Mouse (Mus musculus) heart, postnatal 14 days (tissue): Measurements from ENCODE around the gene Ppip5k1. TPM values are rescaled to one million over a fixed set of nuclear protein-coding genes. Genes with fewer than 3 reads are reported as not detected.

Source experiments
- DNase-seq, 2 experiments: peaks; one replicate each; pipeline ENCODE4 v3.0.0; 2021 to 2022
- intact Hi-C: fragments of 180-260 bp; cut with DNase I; formaldehyde crosslinking; loops from one replicate; pipeline ENCODE4 v1.15.1; 2025
- total RNA-seq, 2 experiments: library from RNA; stranded (reverse); gene quantifications; 2 replicates each; pipeline ENCODE4 v1.2.3; 2021

The Ppip5k1 gene
- total RNA-seq, 2 experiments from 2014 or later = 27.2 to 31.4 TPM

GRCm38 (mm10) chr2:121268446-121268845 is 86.8 kb downstream of the Ppip5k1 start:
- intact Hi-C loops = no loop called here

More at GRCm38 (mm10) chr2:121268446-121268845, 86.8 kb downstream of the Ppip5k1 start:
- no peak for DNase-seq

Other genes with a start within 250 kb of the Ppip5k1 start
- not detected for gene Tgm7, start 245.6 kb downstream of the Ppip5k1 start, total RNA-seq
- gene Adal, start 215.0 kb downstream of the Ppip5k1 start, total RNA-seq = 10 to 100 TPM; 10.5 to 11.7 TPM
- 1 to 10 TPM; 8.8 to 9.2 TPM for gene Lcmt2, start 214.7 kb downstream of the Ppip5k1 start, total RNA-seq
- gene Tubgcp4, start 184.7 kb downstream of the Ppip5k1 start, total RNA-seq = 10 to 100 TPM; 15.5 to 16.1 TPM
- gene Zscan29, start 184.3 kb downstream of the Ppip5k1 start, total RNA-seq = 1 to 10 TPM; 7.6 to 8.5 TPM
- 10 to 100 TPM; 32.5 to 41.3 TPM for gene Trp53bp1, start 84.0 kb downstream of the Ppip5k1 start, total RNA-seq
- gene Map1a, start 65.8 kb downstream of the Ppip5k1 start, total RNA-seq = 1 to 10 TPM; 7.6 to 8.7 TPM
- gene Ckmt1, start 2.3 kb upstream of the Ppip5k1 start, total RNA-seq = 1 to 10 TPM; 1.3 to 1.6 TPM
- gene Strc, start 31.8 kb upstream of the Ppip5k1 start, total RNA-seq = not detected
- 100 to 1,000 TPM; 115 to 150 TPM for gene Pdia3, start 58.4 kb upstream of the Ppip5k1 start, total RNA-seq
- gene Catsper2, start 58.4 kb upstream of the Ppip5k1 start, total RNA-seq = 1 to 10 TPM; 3.2 to 3.9 TPM
- not detected for gene Ell3, start 88.9 kb upstream of the Ppip5k1 start, total RNA-seq
- gene Serf2, start 93.8 kb upstream of the Ppip5k1 start, total RNA-seq = 100 to 1,000 TPM; 341 to 387 TPM
- 10 to 100 TPM; 18.2 to 20.4 TPM for gene Hypk, start 97.9 kb upstream of the Ppip5k1 start, total RNA-seq
- gene Serinc4, start 101.4 kb upstream of the Ppip5k1 start, total RNA-seq = under 1 TPM in 1 of 2 experiments, not detected in 1; 0.17 TPM
- gene Mfap1b, start 118.7 kb upstream of the Ppip5k1 start, total RNA-seq = 10 to 100 TPM; 25.7 to 25.9 TPM
- 10 to 100 TPM; 27.2 to 28.2 TPM for gene Mfap1a, start 151.3 kb upstream of the Ppip5k1 start, total RNA-seq
- gene Wdr76, start 151.3 kb upstream of the Ppip5k1 start, total RNA-seq = 1 to 10 TPM; 3.2 to 5.5 TPM